In genomic region chr3:69542962-69543361, GRCm38 (mm10) we compare ENCODE assay signal across 10 mouse cellular contexts. TPM values are rescaled to one million over a fixed set of nuclear protein-coding genes. Genes with fewer than 3 reads are reported as not detected.
DNase-seq lines count a peak whose midpoint lies in the region; ATAC-seq lines count a peak whose summit lies in the region.
"Had no signal": no experiment of that assay in that cellular context is flagged by ENCODE, and none has a peak within 500 bp of the region (broad histone marks: within the 10 kb centered on the region; RNA-seq: fewer than 3 reads in every experiment).

No protein-coding gene starts in this region.

- no peak for ATAC-seq in forebrain, embryonic 11.5 days (replicated peaks; ENCODE audit: low FRiP score)
- ATAC-seq in forebrain, embryonic 14.5 days, result peak; percentile 29; the same call in 1 of the 2 replicates
- ATAC-seq in CD4-positive, CD25-positive, alpha-beta regulatory T cell, adult 4 months, result no peak

- WGBS in forebrain, embryonic 10.5 days, result 85% methylated on average over 8 of the region's 8 CpGs
- WGBS in forebrain, embryonic 11.5 days, result 73% methylated on average over 8 of the region's 8 CpGs
- WGBS in forebrain, embryonic 14.5 days, result 51% methylated on average over 8 of the region's 8 CpGs

- peaks cover 13% of the 10 kb centered on the region for H3K4me1 ChIP-seq in forebrain, embryonic 10.5 days
- H3K4me1 ChIP-seq in forebrain, embryonic 11.5 days (replicated peaks; ENCODE audit: control insufficient read depth, insufficient read depth, low read length), result peaks cover 4% of the 10 kb centered on the region; the same call in 1 of the 2 replicates
- peaks cover 15% of the 10 kb centered on the region for H3K4me1 ChIP-seq in forebrain, embryonic 14.5 days (ENCODE audit: control insufficient read depth, insufficient read depth, low read length)
- H3K4me1 ChIP-seq: liver, embryonic 15.5 days had no signal

- H3K27ac ChIP-seq in forebrain, embryonic 10.5 days, result 0 out of 2 replicates have a peak overlapping the region, but pooled peaks have one; percentile 44
- no peak overlapping the region for H3K27ac ChIP-seq in forebrain, embryonic 11.5 days (ENCODE audit: low read depth, low read length)
- H3K27ac ChIP-seq in forebrain, embryonic 14.5 days (ENCODE audit: low read depth, low read length), result no peak overlapping the region
- H3K27ac ChIP-seq: liver, embryonic 15.5 days had no signal

- H3K9me3 ChIP-seq in forebrain, embryonic 10.5 days, result no peaks in the 10 kb centered on the region
- H3K9me3 ChIP-seq in forebrain, embryonic 11.5 days (ENCODE audit: control insufficient read depth, low read length), result no peaks in the 10 kb centered on the region
- no peaks in the 10 kb centered on the region for H3K9me3 ChIP-seq in forebrain, embryonic 14.5 days (replicated peaks; ENCODE audit: control insufficient read depth, low read length)
- H3K9me3 ChIP-seq: liver, embryonic 15.5 days had no signal

- no peak for DNase-seq in forebrain, embryonic 10.5 days (ENCODE audit: extremely low spot score, low spot score)
- no peak for DNase-seq in forebrain, embryonic 11.5 days (ENCODE audit: low spot score)
- peak; percentile 52 for DNase-seq in R1 (ENCODE audit: low read depth, low spot score)
- peak; percentile 64 for DNase-seq in forebrain, embryonic 14.5 days (ENCODE audit: low spot score)
- DNase-seq in layer of hippocampus, postnatal 36 days, result peak; percentile 60 to 67
- DNase-seq in right cerebral cortex, adult 2 months (ENCODE audit: low spot score in 2 of 2), result no peak
- DNase-seq in testis, postnatal 14 days (ENCODE audit: low spot score), result no peak
- DNase-seq: kidney, adult 8-10 months had no signal

- no peaks in the 10 kb centered on the region for H3K36me3 ChIP-seq in forebrain, embryonic 10.5 days (replicated peaks)
- no peaks in the 10 kb centered on the region for H3K36me3 ChIP-seq in forebrain, embryonic 11.5 days (ENCODE audit: control insufficient read depth, insufficient read depth, low read length)
- no peaks in the 10 kb centered on the region for H3K36me3 ChIP-seq in forebrain, embryonic 14.5 days (ENCODE audit: control insufficient read depth, insufficient read depth, low read length)
- H3K36me3 ChIP-seq: liver, embryonic 15.5 days had no signal

- no peak overlapping the region for H3K4me3 ChIP-seq in forebrain, embryonic 10.5 days
- H3K4me3 ChIP-seq in forebrain, embryonic 11.5 days (ENCODE audit: low read depth, low read length), result no peak overlapping the region
- no peak overlapping the region for H3K4me3 ChIP-seq in forebrain, embryonic 14.5 days (ENCODE audit: low read depth, low read length)
- H3K4me3 ChIP-seq: liver, embryonic 15.5 days had no signal

- no peak overlapping the region for H3K9ac ChIP-seq in forebrain, embryonic 11.5 days (ENCODE audit: low read length)
- no peak overlapping the region for H3K9ac ChIP-seq in forebrain, embryonic 14.5 days (ENCODE audit: low read length)
- H3K9ac ChIP-seq: liver, embryonic 15.5 days had no signal

- H3K27me3 ChIP-seq in forebrain, embryonic 10.5 days (ENCODE audit: poor library complexity, severe bottlenecking), result no peaks in the 10 kb centered on the region
- no peaks in the 10 kb centered on the region for H3K27me3 ChIP-seq in forebrain, embryonic 11.5 days (ENCODE audit: control insufficient read depth, insufficient read depth, low read length)
- H3K27me3 ChIP-seq in forebrain, embryonic 14.5 days (replicated peaks; ENCODE audit: control insufficient read depth, insufficient read depth, low read length), result no peaks in the 10 kb centered on the region
- H3K27me3 ChIP-seq: liver, embryonic 15.5 days had no signal

- H3K4me2 ChIP-seq in forebrain, embryonic 11.5 days (ENCODE audit: low read depth, low read length, severe bottlenecking), result no peak overlapping the region
- H3K4me2 ChIP-seq in forebrain, embryonic 14.5 days (ENCODE audit: low read length), result no peak overlapping the region
- H3K4me2 ChIP-seq: liver, embryonic 15.5 days had no signal

RNA-seq across cellular contexts. Expression of gene B3galnt1, which starts 55.8 kb away (rescaled TPM):
- polyA plus RNA-seq in forebrain, embryonic 10.5 days (2016; fragmentation: Nextera tagmentation; extraction: Ambion mirVana), result 27.5 and 29.2 TPM in 2 replicates
- polyA plus RNA-seq in forebrain, embryonic 11.5 days (2014; fragmentation: Nextera tagmentation; extraction: Ambion mirVana), result 33.4 and 36.8 TPM in 2 replicates
- polyA plus RNA-seq in forebrain, embryonic 14.5 days (2014; fragmentation: Nextera tagmentation; extraction: Ambion mirVana), result 88.1 and 103 TPM in 2 replicates
- total RNA-seq in layer of hippocampus, postnatal 36 days (2021), result 10 to 100 TPM; 42.2 to 43.1 TPM
- under 1 TPM in 1 of 2 experiments, not detected in 1; 0.16 TPM for polyA plus RNA-seq in CD4-positive, CD25-positive, alpha-beta regulatory T cell, adult 4 months (2017; shearing (Covaris generic))

Comparison
In these comparisons a context has a peak if more than half of its experiments do, and no peak if none do; other contexts are left out.
1. DNase-seq: peak in R1 (single experiment), forebrain, embryonic 14.5 days (single experiment) and layer of hippocampus, postnatal 36 days (2 of 2); none in forebrain, embryonic 10.5 days (single experiment), forebrain, embryonic 11.5 days (single experiment), right cerebral cortex, adult 2 months (0 of 2) and testis, postnatal 14 days (single experiment).
2. RNA of gene B3galnt1, which starts 55.8 kb away (polyA plus RNA-seq): 88.1 to 103 TPM in forebrain, embryonic 14.5 days, 33.4 to 36.8 TPM in forebrain, embryonic 11.5 days and 27.5 to 29.2 TPM in forebrain, embryonic 10.5 days; 0.16 TPM in CD4-positive, CD25-positive, alpha-beta regulatory T cell, adult 4 months; every median in the first group is over 10 times any median in the second.